Mouse (Mus musculus) heart, postnatal 10 days (tissue): ENCODE results near the gene Tbcel. TPM values are rescaled to one million over a fixed set of nuclear protein-coding genes. Genes with fewer than 3 reads are reported as not detected.
A peak's percentile ranks its signal among the peaks of the same experiment; 100 is the strongest.

ENCODE experiments used
- DNase-seq, 2 experiments: peaks; one replicate each; pipeline ENCODE4 v3.0.0; 2021
- intact Hi-C: fragments of 180-260 bp; cut with DNase I; formaldehyde crosslinking; loops from one replicate; pipeline ENCODE4 v1.15.1; 2025
- total RNA-seq, 2 experiments: library from RNA; stranded (reverse); gene quantifications; 2 replicates each; pipeline ENCODE4 v1.2.3; 2021

Gene Tbcel
- total RNA-seq = 10 to 100 TPM; 20.3 to 22.3 TPM

DNA sequence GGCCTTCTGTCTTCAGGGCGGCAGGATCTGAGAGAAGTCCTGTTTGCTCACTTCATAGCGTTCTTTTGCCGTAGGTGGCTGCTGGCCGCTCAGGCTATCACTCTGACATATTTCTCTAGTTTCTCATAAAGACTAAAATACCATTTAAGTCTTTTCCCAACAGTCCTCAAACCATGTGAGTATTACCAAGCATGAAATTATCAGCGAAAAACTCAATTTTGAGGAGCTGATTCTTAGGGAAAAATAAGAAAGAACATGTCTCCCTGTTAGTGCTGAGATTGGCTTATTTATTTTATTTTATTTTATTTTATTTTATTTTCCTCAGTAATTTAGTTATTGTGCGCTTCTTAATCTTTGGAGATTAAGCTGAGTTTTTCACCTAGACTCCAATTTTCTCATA lies at the start of gene Tbcel:
Gene Tbcel (minus strand): TSS at position 101 of the 400 bp plus-strand sequence.
- intact Hi-C loops = no loop called here
- DNase-seq = no peak

DNA sequence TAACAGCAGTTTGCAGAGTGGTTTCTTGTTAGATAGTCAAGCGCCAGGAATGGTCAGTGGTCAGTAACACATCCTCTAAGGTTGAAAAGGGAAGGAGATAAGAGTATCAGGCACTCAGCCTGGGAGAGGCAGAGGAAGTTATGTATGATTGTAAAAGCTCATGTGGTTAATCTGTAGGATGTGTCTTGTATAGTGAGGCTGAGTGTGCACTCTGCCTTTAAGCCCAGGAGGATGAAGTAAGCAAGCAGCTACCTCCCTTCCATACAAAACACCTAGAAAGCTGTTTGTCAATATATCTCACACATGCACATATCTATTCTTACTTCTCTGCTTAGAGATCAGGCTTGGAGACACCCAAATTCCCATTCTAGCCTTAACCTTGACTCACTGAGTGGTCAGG lies 47.6 kb upstream of the Tbcel start:
- DNase-seq = no peak
- intact Hi-C loops = no loop called here

DNA sequence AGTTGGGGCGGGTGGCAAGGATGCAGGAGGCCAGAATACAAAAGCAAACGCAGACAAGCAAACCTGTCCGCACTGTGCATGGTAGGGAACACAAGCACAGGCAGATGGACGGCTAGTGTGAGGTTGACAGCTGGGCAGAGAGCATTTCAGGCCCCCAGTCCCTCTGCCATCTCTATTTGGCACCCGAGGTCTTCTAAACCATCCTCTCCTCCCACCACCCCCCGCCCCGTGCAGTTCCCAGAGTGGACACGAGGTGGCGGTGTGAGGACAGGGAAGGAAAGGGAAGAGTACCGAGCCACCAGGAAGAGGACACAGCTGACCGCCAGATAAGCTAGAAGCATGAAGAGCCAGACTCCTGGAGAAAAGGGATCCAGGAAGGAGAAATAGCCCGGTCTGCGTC lies 42.5 kb upstream of the Tbcel start:
- intact Hi-C loops = loop anchor here (1.0 to 5.0 kb wide), 2 partner anchors 223 to 394 kb away; partner anchors contain the start of gene Grik4

DNA sequence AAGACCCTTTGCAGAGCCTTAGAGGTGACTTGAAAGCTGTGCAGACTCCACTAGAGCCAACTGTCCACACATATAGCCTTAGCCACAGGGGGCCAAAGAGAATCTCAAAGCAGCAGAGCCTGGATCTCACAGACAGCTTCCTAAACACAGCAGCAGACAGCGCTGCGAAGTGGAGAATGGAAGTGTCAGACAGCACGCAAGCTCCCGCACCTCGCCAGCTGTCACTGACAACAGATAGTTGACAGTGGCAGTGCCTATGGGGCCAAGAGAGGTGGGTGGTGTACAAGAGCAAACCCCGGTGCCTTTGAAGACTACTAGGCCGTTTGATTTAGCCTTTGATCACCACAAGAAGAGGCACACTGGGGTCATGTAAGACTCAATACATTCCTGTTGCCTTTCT lies 41.4 kb upstream of the Tbcel start:
- no peak for DNase-seq
- intact Hi-C loops = no loop called here

More for the DNA sequence above, 42.5 kb upstream of the Tbcel start:
- DNase-seq = peak; percentile 50 to 86

DNA sequence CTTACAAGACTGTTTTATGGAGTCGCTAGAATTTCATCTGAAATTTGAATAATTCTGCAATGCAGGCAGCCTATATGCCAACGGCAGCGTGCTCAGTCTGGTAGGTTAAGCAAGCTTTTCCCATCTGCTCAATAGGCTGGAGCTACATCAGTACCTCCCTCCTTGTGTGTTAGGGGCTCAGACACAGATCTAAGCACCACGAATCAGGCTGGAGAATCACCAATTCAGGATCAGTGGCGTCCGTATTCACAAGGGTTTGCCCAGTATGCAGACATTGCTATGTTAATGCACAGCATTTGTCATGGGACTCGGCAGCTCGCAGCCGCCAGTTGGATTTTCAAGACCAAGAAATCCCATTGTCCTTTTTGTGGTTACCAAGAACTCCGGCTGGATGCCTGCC lies 36.9 kb upstream of the Tbcel start:
- intact Hi-C loops = no loop called here
- DNase-seq = no peak

DNA sequence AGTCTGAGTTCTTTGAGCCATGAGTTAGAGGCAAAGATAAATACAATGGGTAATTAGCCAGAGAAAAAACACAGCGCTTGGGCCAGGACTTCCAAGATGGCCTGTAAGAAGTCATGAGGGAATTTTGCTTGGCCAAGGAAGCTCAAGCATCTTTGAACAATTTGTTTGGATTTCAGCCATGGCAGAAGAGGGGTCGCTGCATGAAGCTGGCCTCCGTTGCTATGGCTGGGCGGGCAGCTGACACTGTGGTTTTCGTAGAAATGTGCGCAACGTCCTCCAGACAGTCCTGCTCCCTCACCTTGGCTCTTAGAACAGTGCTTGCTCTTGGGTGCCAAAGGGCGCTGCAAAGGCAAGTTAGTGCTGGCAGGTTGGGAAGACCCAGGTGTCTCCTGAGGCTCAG lies 25.9 kb upstream of the Tbcel start:
- DNase-seq = no peak
- intact Hi-C loops = no loop called here

DNA sequence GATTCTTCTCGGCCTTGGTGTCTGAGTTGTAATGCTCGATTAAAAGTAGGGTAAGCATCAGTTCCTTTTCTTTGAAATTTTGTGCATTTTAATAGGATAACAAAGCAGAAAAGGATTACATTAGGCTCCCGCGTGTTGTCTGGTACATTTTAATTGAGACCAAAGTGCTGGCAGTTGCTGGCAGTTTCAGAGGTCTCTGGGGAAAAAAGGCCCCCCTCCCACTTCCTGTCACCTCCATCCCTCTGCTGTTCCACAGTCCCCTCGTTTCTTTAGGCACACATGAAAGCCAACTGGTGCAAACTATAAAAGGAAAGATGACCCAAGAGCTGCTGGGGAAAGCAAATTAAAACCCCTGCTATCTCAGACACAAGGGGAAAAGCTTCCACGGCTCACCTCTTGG lies 25.4 kb upstream of the Tbcel start:
- intact Hi-C loops = no loop called here
- no peak for DNase-seq

DNA sequence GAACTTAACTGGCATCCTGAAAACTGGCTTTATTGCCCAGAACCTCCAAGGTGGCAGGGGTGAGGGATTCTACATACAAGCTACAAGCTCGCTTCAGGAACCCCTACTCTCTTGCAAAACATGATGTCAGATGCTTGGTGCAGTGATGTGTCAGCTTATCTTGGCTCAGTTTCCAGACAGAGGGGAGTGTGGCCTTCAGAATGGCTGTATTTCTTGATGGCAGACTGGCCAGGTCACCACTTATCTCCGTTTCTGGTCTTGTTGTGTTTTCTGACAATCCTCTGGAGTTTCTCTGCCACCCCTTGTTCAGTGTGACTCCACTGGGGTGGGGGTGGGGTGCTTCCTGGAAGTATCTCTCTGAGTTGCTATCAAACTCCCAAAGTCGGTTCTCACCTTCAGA lies 24.3 kb upstream of the Tbcel start:
- DNase-seq = no peak
- intact Hi-C loops = no loop called here

DNA sequence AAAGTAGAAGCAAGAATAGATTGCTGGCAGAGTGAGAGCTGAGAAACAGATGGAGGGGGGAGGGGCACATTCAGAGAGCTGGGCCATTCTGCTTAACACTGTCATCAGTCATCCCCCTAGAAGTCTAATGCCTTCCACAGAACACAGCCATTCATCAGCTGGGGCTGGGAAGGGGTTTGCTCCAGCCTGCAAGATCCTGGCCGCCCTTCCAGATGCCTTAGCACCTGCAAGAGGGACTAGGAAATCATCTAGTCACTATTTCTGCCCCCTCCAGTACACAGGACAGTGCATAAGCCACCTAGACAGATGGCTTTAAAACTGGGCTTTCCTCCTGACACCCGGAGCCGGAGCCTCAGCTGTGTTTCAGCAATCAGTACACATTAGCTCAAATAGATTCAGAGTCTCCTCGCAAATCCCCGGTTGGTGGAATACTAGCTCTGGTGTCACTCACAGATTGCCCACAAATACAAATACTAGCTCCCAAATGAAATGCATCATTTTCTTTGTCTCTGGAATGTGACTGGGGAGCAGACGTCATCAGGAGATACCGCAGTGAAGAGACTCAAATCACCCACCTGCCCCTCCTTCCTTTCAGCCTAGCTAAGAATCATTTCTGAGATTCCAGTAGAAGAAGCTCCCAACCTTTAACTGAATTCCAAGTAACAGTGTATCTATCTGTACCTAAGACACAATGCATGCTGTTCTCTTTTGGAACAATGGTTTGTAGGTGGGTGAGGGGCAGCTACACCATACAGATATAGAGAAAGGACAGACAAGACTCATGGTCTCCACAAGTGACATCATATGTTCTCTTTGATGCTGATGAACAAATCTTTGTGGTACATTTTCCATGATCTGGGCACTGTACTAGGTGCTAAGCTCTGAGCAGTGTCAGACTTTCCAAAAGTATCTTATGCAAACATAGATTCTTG lies 22.9 kb upstream of the Tbcel start:
- DNase-seq = no peak
- intact Hi-C loops = no loop called here

DNA sequence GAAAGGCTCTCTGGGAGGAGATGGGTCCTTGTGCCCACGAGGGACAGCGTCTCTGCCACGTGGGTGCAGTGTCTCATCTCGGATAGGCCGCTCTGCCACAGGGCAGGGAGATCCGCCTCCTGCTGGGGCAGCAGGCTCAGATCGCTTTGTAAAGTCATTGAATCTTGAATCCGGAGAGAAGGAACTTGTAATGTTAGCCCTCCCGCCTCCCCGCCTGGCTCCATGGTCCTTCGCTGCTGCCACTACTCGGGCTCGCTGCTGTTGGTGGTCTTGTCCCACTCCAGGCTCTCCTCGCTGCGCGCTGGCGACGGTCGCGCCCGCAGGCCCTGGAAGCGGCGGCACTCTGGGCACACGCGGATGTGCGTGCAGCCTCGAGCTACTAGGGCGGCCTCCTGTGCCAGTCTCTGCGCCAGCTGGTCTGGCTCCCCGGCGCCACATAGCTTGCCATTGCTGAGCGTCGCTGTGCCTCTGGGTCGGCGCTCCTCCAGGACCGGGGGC lies 13.0 kb upstream of the Tbcel start:
- peak; percentile 17 to 33 for DNase-seq
- intact Hi-C loops = no loop called here

DNA sequence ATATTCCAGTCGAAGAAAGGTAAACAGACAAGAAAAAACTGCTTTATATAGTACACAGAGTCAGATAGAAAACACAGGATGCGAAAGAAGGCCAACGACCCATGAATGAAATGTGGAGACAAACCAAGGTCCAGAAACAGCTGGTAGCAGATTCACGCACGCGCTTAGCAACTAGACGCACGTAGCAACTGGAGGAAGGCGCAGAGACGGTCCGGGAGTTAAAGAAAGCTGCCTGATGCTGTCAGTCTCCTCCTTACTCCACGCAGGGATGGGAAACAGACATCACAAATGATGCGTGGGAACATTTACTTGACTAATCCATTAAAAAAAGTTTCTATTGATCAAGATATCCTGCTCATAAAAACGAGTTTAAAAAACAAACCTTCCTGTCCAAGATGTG lies 10.6 kb upstream of the Tbcel start:
- intact Hi-C loops = no loop called here
- DNase-seq = no peak

DNA sequence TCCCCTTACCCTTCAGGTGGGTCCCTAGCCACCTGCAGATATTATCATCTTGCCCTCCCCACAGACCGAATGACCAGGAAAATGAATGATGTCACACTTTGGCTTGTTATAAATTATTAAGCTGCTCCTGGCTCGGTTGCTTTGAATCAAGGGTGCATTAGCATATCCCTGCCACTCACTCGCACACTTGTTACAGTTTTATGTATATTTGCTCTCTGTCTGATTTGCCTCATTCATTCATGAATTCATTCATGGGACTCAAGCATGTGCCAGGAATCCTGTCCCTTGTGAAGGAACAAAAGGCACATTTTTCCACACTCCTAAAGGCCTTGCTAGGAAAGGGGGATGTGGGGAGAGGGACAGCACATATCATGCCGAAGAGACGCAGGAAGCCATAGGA lies 5.5 kb upstream of the Tbcel start:
- intact Hi-C loops = no loop called here
- no peak for DNase-seq

DNA sequence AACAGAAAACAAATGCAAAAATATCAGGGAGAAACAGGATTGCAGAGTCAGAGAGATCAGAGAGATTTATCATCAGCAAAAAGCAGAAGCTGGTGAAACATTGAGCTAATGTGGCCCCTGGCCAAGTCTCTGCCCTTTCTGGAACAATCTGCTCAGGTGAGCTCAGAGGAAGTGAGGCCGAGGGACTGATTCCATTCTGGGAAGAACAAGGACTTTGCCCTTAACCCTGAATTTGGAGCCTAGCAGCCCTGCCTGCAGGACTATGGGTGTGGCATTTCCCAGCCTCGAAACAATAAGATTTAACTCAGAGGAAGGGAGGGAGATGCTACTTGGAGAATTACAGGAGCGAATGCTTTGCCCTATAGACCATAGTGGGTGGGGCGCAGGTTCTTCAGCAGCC lies 4.7 kb upstream of the Tbcel start:
- DNase-seq = no peak
- intact Hi-C loops = no loop called here

DNA sequence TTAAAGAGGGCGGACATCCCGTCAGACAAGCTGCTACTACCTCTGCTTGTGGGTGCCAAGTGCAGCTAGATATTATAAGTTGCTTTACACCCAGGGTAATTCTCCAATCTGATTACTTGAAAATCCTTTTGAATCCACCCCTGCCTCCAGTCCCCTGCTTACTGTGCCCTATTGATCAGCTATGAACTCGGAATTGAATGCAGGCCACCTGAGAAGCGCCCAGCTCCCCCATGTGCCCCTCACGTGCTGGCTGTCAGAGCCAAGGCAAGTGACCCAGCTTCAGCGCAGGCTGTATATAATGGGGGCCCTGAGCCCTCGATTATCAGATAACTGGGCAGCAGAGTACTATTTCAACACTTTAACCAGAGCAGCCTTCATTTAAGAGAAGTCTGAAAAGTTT lies 626 bp upstream of the Tbcel start:
- DNase-seq = no peak
- intact Hi-C loops = no loop called here

DNA sequence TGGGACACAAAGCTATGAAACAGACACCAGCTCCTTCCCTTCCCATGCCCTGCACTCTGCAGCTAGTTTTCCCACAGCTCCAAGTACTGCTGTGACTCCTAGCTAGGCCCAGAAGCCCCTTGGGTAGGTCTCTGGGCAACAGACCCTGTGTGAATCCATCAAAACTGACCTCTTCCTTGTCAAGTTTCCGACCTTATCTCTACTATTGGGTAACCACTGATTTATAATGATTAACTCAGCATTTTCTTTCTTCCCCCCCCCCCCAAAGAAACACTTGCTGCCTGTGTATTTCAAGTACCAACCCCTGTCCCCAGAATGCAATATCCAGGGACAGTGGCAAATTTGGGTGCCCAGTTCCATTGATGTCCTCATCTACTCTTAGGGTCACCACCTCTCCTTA lies 587 bp downstream of the Tbcel start:
- intact Hi-C loops = no loop called here
- DNase-seq = no peak

DNA sequence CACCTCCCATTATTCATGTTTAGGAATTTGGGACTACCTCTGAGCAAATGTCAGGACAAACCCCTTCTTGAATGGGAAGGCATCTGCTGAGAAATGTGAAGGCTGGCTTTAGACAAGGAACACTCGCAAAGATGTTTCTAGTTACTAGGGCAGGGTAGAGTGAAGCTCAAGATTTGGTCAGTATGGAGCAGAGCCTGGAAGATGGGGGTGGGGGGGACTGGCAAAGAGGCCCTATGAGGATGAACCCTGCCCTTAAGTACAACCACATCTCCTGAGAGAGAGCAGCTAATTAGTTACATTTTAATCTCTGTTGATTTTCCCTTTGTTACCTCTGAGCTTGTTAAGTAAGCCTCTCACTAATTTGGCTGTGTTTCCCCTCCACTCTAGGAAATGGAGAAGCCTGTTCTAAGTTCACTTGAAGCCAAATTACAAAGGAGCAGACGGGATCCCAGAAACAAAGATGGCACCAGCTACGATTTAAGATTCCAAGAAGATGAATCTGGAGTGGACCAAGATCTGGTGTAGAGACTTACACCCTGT lies 2.6 kb downstream of the Tbcel start:
- intact Hi-C loops = no loop called here

DNA sequence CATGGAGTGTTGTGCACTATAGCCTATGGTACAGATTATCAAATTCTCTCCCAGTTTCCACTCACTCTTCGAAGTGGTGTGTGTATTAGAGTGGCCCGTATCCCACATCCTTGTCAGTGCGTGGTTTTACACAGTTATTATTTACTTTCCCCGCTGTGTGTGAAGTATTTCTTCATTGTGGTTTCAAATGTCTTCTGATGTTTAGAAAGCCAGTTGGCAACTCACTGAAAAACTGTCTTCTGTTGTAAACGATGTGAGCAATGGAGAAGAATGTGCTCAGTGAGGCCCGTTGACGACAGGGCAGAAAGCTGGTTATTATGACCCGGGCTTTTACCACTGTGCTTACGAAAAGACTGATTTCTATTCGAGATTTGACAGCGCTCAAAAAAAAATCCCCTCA lies 3.0 kb downstream of the Tbcel start:
- intact Hi-C loops = no loop called here
- DNase-seq = no peak

More for the DNA sequence above, 2.6 kb downstream of the Tbcel start:
- DNase-seq = no peak

DNA sequence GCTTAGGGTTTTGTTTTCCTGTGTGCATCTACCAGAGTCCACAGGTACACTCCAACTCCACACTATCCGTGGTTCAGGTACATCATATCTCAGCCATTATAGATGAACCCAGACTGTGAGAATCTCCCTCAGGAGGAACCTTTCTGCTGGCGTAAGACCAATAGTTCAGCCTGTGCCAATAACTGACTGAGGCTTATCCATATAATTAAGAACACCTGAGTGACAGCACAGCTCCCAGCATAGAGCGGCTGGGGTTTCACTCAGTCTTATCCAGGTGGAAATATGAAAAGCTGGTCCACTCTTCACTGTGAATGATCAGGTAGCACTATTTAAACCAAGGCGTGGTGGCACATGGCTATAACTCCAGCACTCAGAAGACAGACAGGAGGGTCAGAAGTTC lies 3.9 kb downstream of the Tbcel start:
- intact Hi-C loops = no loop called here
- DNase-seq = no peak

DNA sequence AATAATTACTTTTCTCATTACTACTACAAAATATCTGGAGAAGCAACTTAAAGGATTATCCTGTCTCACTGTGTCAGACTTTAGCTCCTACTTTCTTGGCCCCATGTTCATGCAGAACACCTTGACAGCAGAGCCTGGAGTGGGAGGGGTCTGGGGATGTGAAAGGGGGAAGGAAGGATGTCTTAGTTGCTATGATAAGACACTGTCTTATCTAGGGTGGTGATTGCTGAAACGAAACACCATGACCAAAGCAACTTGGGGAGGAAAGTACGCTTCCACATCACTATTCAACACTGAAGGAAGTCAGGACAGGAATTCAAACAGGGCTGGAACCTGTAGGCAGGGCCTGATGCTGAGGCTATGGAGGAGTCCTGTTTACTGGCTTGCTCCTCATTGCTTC lies 11.3 kb downstream of the Tbcel start:
- DNase-seq = no peak
- intact Hi-C loops = no loop called here

DNA sequence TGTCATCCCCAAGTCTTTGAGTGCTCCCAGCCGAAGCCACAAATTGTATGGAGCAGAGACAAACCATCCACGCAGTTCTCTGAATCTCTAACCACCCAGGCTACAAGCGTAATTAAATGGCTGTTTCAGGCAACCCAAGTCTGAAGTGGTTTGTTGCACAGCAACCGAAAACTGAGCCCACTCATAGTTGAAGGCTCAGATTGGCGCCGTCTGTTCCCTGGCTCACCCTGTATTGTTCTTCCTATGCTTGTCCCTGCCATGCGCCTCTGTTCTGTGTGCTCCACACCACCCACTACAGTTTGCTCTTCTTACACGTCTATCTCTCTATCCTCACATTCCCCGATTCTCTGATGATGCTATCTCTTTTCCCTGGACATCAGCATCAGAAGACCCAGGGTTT lies 15.8 kb downstream of the Tbcel start:
- intact Hi-C loops = no loop called here
- DNase-seq = no peak

DNA sequence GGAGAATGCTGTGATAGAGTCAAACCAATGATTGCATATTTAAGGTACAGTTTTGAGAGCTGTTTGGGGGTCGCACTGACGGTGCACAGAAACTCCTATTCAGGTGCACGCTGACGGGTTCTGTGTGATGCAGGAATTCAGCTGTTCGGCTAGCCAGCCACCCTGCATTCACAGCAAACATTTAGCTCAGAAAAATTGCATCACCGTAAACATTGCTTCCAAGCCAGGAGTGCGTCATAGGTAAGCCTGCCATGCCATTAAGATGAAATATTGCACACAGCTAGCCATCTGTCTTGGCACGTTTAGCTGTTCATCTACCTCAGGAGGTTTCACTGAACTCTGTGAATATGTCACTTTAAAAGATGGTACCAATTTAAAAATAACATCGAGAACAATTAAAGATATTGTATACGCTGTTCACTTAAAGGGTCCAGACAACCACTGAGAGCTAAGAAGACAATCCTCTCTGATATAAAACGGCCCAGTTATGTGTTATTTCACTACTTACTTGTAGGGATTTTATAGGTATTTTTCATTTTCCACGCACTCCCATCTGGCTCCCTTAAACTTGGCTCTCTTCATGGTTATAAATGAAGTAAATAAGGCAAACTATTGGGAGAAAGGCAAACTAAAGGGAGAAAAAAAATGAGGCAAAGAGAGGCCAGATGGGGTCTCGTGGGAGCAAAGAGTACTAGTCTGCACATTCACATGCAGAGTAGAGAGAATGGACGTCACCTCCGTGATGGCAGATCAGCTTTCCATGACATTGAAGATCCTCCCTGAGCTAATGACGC lies 16.8 kb downstream of the Tbcel start:
- intact Hi-C loops = no loop called here
- DNase-seq = no peak
